Mouse (Mus musculus): ENCODE results near the gene Serinc2. TPM values are rescaled to one million over a fixed set of nuclear protein-coding genes. Genes with fewer than 3 reads are reported as not detected.

Gene Serinc2
- polyA plus RNA-seq, 1 experiment from 2014 or later: 10.8 TPM

DNA sequence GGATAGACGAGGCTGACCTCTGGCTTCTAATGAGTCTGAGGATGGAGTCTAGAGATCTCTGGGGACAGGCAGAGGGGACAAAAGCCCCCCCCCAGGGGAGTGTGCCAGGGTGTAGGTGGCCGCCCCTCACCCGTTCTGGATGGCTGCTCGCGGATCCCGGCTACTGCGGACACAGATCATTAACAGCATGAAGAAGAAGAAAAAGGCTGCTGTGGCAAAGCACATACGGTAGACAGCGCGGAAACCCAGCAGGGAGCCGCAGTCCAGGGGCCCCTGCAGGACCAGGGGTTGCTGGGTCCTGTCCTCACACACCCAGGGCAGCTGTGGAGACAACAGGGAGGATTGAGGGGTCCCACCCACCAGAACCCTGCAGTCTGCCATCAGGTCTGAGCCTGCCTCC, 14.9 kb downstream of the Serinc2 start:
- H3K27ac ChIP-seq (ENCODE audit: low read depth, low read length): no peak overlapping the region
- H3K4me3 ChIP-seq (ENCODE audit: low read depth, low read length): no peak overlapping the region
- H3K4me2 ChIP-seq: peak overlapping the region; percentile 14; the same call in 1 of the 2 replicates
- ATAC-seq (replicated peaks; ENCODE audit: insufficient number of reproducible peaks, low FRiP score, low TSS enrichment): no peak
- no peak overlapping the region for H3K9ac ChIP-seq (ENCODE audit: low read depth, low read length)
- H3K9me3 ChIP-seq (replicated peaks; ENCODE audit: control insufficient read depth, low read length): no peaks in the 10 kb centered on the region; the same call in 1 of the 2 replicates
- 47% methylated on average over 11 of the region's 11 CpGs for WGBS (ENCODE audit: insufficient replicate concordance)
- 0 out of 2 replicates have a peak, but pooled peaks cover 2% of the 10 kb centered on the region for H3K4me1 ChIP-seq (ENCODE audit: control insufficient read depth, insufficient read depth, low read length)
- H3K36me3 ChIP-seq (ENCODE audit: control insufficient read depth, insufficient read depth, low read length): no peaks in the 10 kb centered on the region
- peaks cover 26% of the 10 kb centered on the region for H3K27me3 ChIP-seq (ENCODE audit: control insufficient read depth, insufficient read depth, low read length)

GRCm38 (mm10) chr4:130260406-130260805, 18.6 kb downstream of the Serinc2 start:
- H3K4me1 ChIP-seq (ENCODE audit: control insufficient read depth, insufficient read depth, low read length): 0 out of 2 replicates have a peak, but pooled peaks cover 2% of the 10 kb centered on the region
- H3K27ac ChIP-seq (ENCODE audit: low read depth, low read length): no peak overlapping the region
- peaks cover 26% of the 10 kb centered on the region for H3K27me3 ChIP-seq (ENCODE audit: control insufficient read depth, insufficient read depth, low read length)
- H3K4me3 ChIP-seq (ENCODE audit: low read depth, low read length): no peak overlapping the region
- ATAC-seq (replicated peaks; ENCODE audit: insufficient number of reproducible peaks, low FRiP score, low TSS enrichment): no peak
- H3K9ac ChIP-seq (ENCODE audit: low read depth, low read length): no peak overlapping the region
- no peaks in the 10 kb centered on the region for H3K36me3 ChIP-seq (ENCODE audit: control insufficient read depth, insufficient read depth, low read length)
- no peaks in the 10 kb centered on the region; the same call in 1 of the 2 replicates for H3K9me3 ChIP-seq (replicated peaks; ENCODE audit: control insufficient read depth, low read length)
- 26% methylated on average over 5 of the region's 5 CpGs for WGBS (ENCODE audit: insufficient replicate concordance)
- no peak overlapping the region for H3K4me2 ChIP-seq

GRCm38 (mm10) chr4:130252441-130253157, 26.4 kb downstream of the Serinc2 start:
- Histone ChIP-seq H3K36me3 (ENCODE audit: control insufficient read depth, insufficient read depth, low read length) (no peaks in the 10 kb centered on the region), H3K4me1 (ENCODE audit: control insufficient read depth, insufficient read depth, low read length) (peaks cover 12% of the 10 kb centered on the region; the same call in 1 of the 2 replicates), H3K27ac (ENCODE audit: low read depth, low read length) (peak overlapping the region; percentile 59; the same call in 1 of the 2 replicates), H3K9ac (ENCODE audit: low read depth, low read length) (peak overlapping the region; percentile 4; the same call in 1 of the 2 replicates), H3K4me3 (ENCODE audit: low read depth, low read length) (peak overlapping the region; percentile 23; the same call in 1 of the 2 replicates), H3K27me3 (ENCODE audit: control insufficient read depth, insufficient read depth, low read length) (no peaks in the 10 kb centered on the region), H3K4me2 (peak overlapping the region; percentile 32), H3K9me3 (replicated peaks; ENCODE audit: control insufficient read depth, low read length) (no peaks in the 10 kb centered on the region)
- WGBS (ENCODE audit: insufficient replicate concordance): 56% methylated on average over 8 of the region's 8 CpGs
- peak; percentile 90 for ATAC-seq (replicated peaks; ENCODE audit: insufficient number of reproducible peaks, low FRiP score, low TSS enrichment)

- 21% methylated on average over 3 of the region's 3 CpGs for WGBS (ENCODE audit: insufficient replicate concordance)
- Histone ChIP-seq H3K27ac (ENCODE audit: low read depth, low read length) (no peak overlapping the region), H3K4me3 (ENCODE audit: low read depth, low read length) (no peak overlapping the region), H3K4me2 (peak overlapping the region; percentile 34), H3K36me3 (ENCODE audit: control insufficient read depth, insufficient read depth, low read length) (no peaks in the 10 kb centered on the region), H3K9ac (ENCODE audit: low read depth, low read length) (no peak overlapping the region), H3K9me3 (replicated peaks; ENCODE audit: control insufficient read depth, low read length) (no peaks in the 10 kb centered on the region), H3K27me3 (ENCODE audit: control insufficient read depth, insufficient read depth, low read length) (no peaks in the 10 kb centered on the region), H3K4me1 (ENCODE audit: control insufficient read depth, insufficient read depth, low read length) (peaks cover 12% of the 10 kb centered on the region; the same call in 1 of the 2 replicates)
- 0 out of 2 replicates have a peak, but pooled peaks have one; percentile 18 for ATAC-seq (replicated peaks; ENCODE audit: insufficient number of reproducible peaks, low FRiP score, low TSS enrichment)
Observed at GRCm38 (mm10) chr4:130251763-130252162, 27.2 kb downstream of the Serinc2 start.

GRCm38 (mm10) chr4:130251172-130251705, 27.8 kb downstream of the Serinc2 start:
- Histone ChIP-seq H3K9me3 (replicated peaks; ENCODE audit: control insufficient read depth, low read length) (no peaks in the 10 kb centered on the region), H3K36me3 (ENCODE audit: control insufficient read depth, insufficient read depth, low read length) (no peaks in the 10 kb centered on the region), H3K4me3 (ENCODE audit: low read depth, low read length) (peak overlapping the region; percentile 2; the same call in 1 of the 2 replicates), H3K9ac (ENCODE audit: low read depth, low read length) (no peak overlapping the region), H3K27me3 (ENCODE audit: control insufficient read depth, insufficient read depth, low read length) (no peaks in the 10 kb centered on the region), H3K27ac (ENCODE audit: low read depth, low read length) (no peak overlapping the region), H3K4me2 (peak overlapping the region; percentile 34), H3K4me1 (ENCODE audit: control insufficient read depth, insufficient read depth, low read length) (peaks cover 12% of the 10 kb centered on the region; the same call in 1 of the 2 replicates)
- whole genome bisulfite sequencing (ENCODE audit: insufficient replicate concordance): 26% methylated on average over 7 of the region's 7 CpGs
- no peak for ATAC-seq (replicated peaks; ENCODE audit: insufficient number of reproducible peaks, low FRiP score, low TSS enrichment)

DNA sequence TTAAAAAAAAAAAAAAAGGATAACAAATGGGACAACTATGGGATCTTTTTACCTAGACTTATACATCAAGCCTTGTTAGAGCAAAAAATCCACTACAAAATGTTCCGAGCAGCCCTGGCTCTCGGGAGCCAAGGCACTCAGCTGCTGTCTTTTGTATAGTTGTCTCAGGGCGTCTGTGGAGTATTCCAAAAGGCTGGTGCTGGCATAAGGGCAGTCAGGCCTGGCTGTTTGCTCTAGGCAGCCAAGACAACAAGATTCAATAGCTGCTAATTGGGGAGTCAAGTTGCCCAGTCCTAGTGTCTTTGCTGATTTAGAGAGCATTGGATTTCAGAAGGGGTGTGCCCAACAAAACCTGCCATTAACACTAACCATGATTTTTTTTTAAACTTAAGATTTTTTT, 30.4 kb downstream of the Serinc2 start:
- Histone ChIP-seq H3K27ac (ENCODE audit: low read depth, low read length) (no peak overlapping the region), H3K4me1 (ENCODE audit: control insufficient read depth, insufficient read depth, low read length) (peaks cover 12% of the 10 kb centered on the region; the same call in 1 of the 2 replicates), H3K4me3 (ENCODE audit: low read depth, low read length) (no peak overlapping the region), H3K9ac (ENCODE audit: low read depth, low read length) (no peak overlapping the region), H3K36me3 (ENCODE audit: control insufficient read depth, insufficient read depth, low read length) (no peaks in the 10 kb centered on the region), H3K27me3 (ENCODE audit: control insufficient read depth, insufficient read depth, low read length) (no peaks in the 10 kb centered on the region; the same call in 1 of the 2 replicates), H3K9me3 (replicated peaks; ENCODE audit: control insufficient read depth, low read length) (no peaks in the 10 kb centered on the region), H3K4me2 (no peak overlapping the region)
- 66% methylated on average over 3 of the region's 3 CpGs for WGBS (ENCODE audit: insufficient replicate concordance)
- ATAC-seq (replicated peaks; ENCODE audit: insufficient number of reproducible peaks, low FRiP score, low TSS enrichment): no peak

GRCm38 (mm10) chr4:130246132-130246531, 32.9 kb downstream of the Serinc2 start:
- Histone ChIP-seq H3K27ac (ENCODE audit: low read depth, low read length) (no peak overlapping the region), H3K4me3 (ENCODE audit: low read depth, low read length) (no peak overlapping the region), H3K9ac (ENCODE audit: low read depth, low read length) (no peak overlapping the region), H3K27me3 (ENCODE audit: control insufficient read depth, insufficient read depth, low read length) (no peaks in the 10 kb centered on the region; the same call in 1 of the 2 replicates), H3K4me2 (no peak overlapping the region), H3K36me3 (ENCODE audit: control insufficient read depth, insufficient read depth, low read length) (no peaks in the 10 kb centered on the region), H3K4me1 (ENCODE audit: control insufficient read depth, insufficient read depth, low read length) (no peaks in the 10 kb centered on the region), H3K9me3 (replicated peaks; ENCODE audit: control insufficient read depth, low read length) (no peaks in the 10 kb centered on the region)
- ATAC-seq (replicated peaks; ENCODE audit: insufficient number of reproducible peaks, low FRiP score, low TSS enrichment): no peak
- WGBS (ENCODE audit: insufficient replicate concordance): under 1% methylated on average over 6 of the region's 6 CpGs

DNA sequence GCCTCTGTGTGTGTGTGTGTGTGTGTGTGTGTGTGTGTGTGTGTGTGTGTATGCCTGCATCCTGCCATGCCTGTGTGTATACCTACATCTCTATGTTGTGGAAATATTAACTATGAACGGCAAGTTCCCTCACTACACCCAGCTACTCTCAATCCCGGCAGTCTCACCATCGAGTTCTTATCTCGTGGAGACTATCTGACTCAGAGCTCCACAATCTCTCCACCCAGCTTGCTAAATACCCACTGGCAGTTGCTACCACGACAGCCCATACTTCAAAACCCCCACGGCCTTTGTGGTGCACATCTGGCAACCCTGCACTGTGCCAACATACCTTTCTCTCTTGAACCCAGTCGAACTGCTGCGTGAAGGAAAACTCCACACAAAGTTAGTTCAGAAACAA, 34.3 kb downstream of the Serinc2 start:
- H3K9ac ChIP-seq (ENCODE audit: low read depth, low read length): no peak overlapping the region
- WGBS (ENCODE audit: insufficient replicate concordance): 56% methylated on average over 8 of the region's 8 CpGs

More for the DNA sequence above, 34.3 kb downstream of the Serinc2 start:
- Histone ChIP-seq H3K4me2 (no peak overlapping the region), H3K4me1 (ENCODE audit: control insufficient read depth, insufficient read depth, low read length) (no peaks in the 10 kb centered on the region), H3K36me3 (ENCODE audit: control insufficient read depth, insufficient read depth, low read length) (no peaks in the 10 kb centered on the region), H3K27ac (ENCODE audit: low read depth, low read length) (no peak overlapping the region), H3K27me3 (ENCODE audit: control insufficient read depth, insufficient read depth, low read length) (no peaks in the 10 kb centered on the region; the same call in 1 of the 2 replicates), H3K9me3 (replicated peaks; ENCODE audit: control insufficient read depth, low read length) (no peaks in the 10 kb centered on the region), H3K4me3 (ENCODE audit: low read depth, low read length) (no peak overlapping the region)
- no peak for ATAC-seq (replicated peaks; ENCODE audit: insufficient number of reproducible peaks, low FRiP score, low TSS enrichment)

Data from heart, embryonic 11.5 days (tissue).